Mouse (Mus musculus): ENCODE measurements around the gene Trap1.

GRCm38 (mm10) chr16:4027211-4027610 lies 50.4 kb downstream of the Trap1 start:
- TF ChIP-seq CTCF (IDR thresholded peaks at IDR 0.05; ENCODE audit: insufficient read depth, low read depth, low read length), result no peak
- no peak for TF ChIP-seq POLR2A (IDR thresholded peaks at IDR 0.05; ENCODE audit: insufficient read depth, low read depth, low read length)
